Mouse (Mus musculus): ENCODE results near the gene Spast. TPM values are rescaled to one million over a fixed set of nuclear protein-coding genes. Genes with fewer than 3 reads are reported as not detected.

The Spast gene
- polyA plus RNA-seq, 1 experiment, result 11.5 TPM

DNA sequence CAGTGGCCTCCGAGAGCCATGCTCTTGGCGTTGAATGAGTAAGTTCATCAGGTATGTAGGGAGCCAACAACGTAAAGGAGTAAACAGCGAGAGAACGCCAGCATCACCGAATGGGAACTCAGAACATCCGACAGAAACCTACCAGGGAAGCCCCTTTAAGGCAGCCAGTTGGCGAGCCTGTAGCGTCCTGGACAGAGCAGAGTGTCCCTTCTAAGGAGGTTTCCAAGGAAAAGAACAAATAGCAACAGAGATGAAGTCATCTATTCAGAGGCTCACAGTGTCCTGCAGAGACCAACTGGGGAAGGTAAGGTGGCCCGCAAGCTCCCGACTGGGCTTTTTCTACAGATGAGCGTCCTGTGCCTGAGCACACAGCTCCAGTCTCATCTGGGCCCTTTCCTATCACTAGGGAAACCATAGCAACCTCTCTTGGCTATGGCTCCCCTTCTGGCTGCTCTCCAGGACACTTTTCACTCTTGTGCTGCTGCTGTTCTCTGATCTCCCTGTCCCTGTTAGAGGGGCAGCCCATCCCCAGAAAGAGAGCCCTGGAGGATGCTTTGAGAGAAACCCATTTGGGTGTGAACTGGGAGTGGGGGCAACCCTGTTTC lies 85.7 kb downstream of the Spast start:
- DNase-seq (ENCODE audit: low spot score), result no peak

GRCm38 (mm10) chr17:74430074-74430473 lies 91.3 kb downstream of the Spast start:
- DNase-seq (ENCODE audit: low spot score), result no peak

- no peak for DNase-seq (ENCODE audit: low spot score)
Measured at GRCm38 (mm10) chr17:74431481-74431880, 92.7 kb downstream of the Spast start.

DNA sequence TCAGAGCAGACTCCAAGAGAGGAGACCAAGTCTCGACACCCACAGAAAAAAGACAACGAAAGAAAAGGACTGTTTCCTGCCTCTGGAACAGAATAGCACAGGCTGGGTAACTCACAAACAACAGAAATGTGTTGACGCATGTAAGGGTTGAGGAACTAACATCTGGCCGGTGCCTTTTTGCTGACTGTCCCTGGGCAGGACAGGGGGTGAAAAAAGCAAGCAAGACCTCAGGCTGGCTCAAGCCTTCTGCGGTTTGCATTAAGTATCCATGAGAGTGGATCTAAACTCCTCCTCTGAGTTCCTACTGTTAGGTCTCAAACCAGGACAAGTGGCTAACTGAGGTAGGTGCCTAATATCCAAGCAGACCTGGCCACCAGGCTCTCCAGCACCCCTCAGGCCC lies 93.8 kb downstream of the Spast start:
- DNase-seq (ENCODE audit: low spot score), result no peak

DNA sequence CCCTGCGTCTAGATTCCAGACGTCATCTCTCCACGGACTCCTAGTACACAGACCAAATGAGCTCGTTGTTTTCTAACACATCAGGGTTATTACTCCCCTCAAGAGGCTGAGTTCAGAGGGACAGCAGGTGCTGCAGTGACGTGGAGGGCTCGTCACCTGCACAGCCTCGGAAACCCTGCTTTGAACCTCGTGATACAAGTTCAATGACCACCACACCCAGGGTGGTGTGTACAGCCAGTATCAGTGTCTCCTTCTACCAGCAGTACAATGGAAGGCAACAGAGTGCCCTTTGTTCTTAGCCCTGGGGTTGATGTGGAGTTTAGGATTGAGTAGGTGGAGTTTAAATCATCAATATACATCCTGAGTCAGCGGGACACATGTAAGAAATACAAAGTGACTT lies 99.0 kb downstream of the Spast start:
- no peak for DNase-seq (ENCODE audit: low spot score)

DNA sequence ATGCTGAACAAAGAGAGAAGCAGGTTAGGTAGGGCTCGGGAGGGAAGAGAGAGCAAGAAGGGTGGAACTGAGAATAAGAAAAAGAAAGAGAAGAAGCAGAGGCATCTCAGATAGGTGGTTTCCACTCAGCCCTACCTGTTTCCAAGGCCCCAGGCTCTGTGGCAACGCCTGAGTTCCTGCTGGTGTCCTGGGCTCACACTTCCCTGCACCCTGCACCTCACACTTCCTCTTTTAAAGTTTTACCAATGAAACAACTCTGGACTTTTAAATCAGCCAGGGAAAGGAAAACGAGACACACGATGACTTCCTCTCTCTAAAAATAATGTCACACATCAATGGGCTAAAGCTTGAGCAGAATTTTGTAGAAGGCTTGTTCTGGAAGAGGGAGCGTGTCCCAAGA lies 101.7 kb downstream of the Spast start:
- DNase-seq (ENCODE audit: low spot score), result no peak

Other genes starting within 250 kb of the Spast start
- 47.4 and 56.6 TPM in 2 replicates for gene Memo1, start 43.5 kb upstream of the Spast start, polyA plus RNA-seq (2012; rRNA removed)
- gene Dpy30, start 15.0 kb upstream of the Spast start, polyA plus RNA-seq (2012; rRNA removed), result 80.7 and 103 TPM in 2 replicates
- 26.5 and 27.8 TPM in 2 replicates for gene Slc30a6, start 56.6 kb downstream of the Spast start, polyA plus RNA-seq (2012; rRNA removed)
- gene Nlrc4, start 120.2 kb downstream of the Spast start, polyA plus RNA-seq (2012; rRNA removed), result 0.62 and 0.65 TPM in 2 replicates
- gene Yipf4, start 150.5 kb downstream of the Spast start, polyA plus RNA-seq (2012; rRNA removed), result 57.7 and 71.5 TPM in 2 replicates
- gene Birc6, start 189.3 kb downstream of the Spast start, polyA plus RNA-seq (2012; rRNA removed), result 60.2 and 67.2 TPM in 2 replicates

Data from urinary bladder, adult 2 months (tissue).